Mouse (Mus musculus) kidney, adult 18-20 months (tissue): ENCODE data around the gene Camsap2.

ENCODE experiments used
- DNase-seq: peaks from one replicate; pipeline ENCODE4 v3.0.0; 2021

Camsap2 gene

GRCm38 (mm10) chr1:136345454-136346372, at the start of gene Camsap2:
Gene Camsap2 (minus strand): TSS chr1:136346104.
- DNase-seq, result peak; percentile 97

DNA sequence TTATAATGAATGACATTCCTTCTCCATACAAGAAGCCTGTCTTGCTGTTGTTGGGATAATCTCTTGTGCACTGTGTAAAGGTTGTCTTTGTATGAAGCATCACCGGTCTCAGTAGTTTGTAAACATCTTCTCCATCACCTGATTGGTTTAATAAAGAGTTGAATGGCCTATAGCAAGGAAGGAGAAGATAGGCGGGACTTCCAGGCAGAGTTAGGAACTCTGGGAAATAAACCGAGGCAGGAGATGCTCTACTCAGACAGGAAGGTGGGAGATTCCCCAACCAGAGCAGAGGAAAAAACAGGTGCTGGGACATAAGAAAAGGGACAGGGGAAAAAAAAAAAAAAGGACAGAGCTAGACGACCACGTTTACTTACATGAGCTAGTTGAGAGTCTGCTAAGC, 49.2 kb upstream of the Camsap2 start:
- DNase-seq, result no peak

- DNase-seq, result no peak
These were observed 48.6 kb upstream of the Camsap2 start for GRCm38 (mm10) chr1:136394506-136394905.

- no peak for DNase-seq
These were observed 41.0 kb upstream of the Camsap2 start for GRCm38 (mm10) chr1:136386914-136387313.

DNA sequence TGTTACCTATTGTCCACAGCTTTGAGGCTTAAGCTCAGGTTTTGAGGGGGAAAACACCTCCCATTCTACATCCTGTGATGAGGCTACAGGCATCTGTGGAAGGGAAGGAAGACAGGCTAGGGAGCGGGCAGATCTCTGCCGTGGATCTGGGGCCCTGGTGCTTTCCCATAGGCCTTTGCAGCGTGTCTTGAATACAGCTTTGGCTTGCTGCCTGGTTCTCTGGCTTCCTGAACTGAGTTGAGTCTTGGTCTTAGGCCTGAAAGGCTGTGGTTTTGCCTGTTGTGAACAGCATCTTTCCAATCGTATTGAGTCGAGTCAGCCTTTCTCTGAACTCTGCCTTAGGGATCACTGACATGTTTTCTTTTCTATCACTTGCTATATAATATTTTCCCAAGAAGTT, 35.7 kb upstream of the Camsap2 start:
- DNase-seq, result peak; percentile 5

GRCm38 (mm10) chr1:136381169-136381568, 35.3 kb upstream of the Camsap2 start:
- DNase-seq, result peak; percentile 6

GRCm38 (mm10) chr1:136380606-136381005, 34.7 kb upstream of the Camsap2 start:
- no peak for DNase-seq

DNA sequence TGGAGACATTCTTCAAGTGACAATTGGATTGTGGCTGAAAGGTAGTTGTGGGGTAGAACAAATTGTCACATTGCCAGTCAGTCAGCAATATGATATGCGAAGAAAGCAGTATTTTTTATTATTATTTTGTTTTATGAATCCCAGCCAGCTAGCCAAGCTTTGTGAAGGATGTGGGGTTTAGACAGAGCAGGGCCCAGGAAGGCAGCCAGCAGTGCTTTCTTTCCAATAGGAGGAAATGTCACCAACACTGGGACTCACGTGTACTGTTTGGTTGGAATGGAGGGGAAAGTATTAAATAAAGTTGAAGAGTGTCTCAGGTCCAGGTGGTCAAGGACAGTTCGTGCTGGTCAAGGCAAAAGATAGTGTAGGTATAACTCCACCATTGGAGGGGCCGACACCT, 34.3 kb upstream of the Camsap2 start:
- DNase-seq, result no peak

GRCm38 (mm10) chr1:136379261-136379660, 33.4 kb upstream of the Camsap2 start:
- no peak for DNase-seq

GRCm38 (mm10) chr1:136365986-136366385, 20.1 kb upstream of the Camsap2 start:
- no peak for DNase-seq

GRCm38 (mm10) chr1:136364711-136365110, 18.8 kb upstream of the Camsap2 start:
- DNase-seq, result peak; percentile 64

GRCm38 (mm10) chr1:136363035-136363434, 17.1 kb upstream of the Camsap2 start:
- DNase-seq, result no peak

- DNase-seq, result peak; percentile 7
These were observed 16.7 kb upstream of the Camsap2 start for GRCm38 (mm10) chr1:136362567-136362966.

DNA sequence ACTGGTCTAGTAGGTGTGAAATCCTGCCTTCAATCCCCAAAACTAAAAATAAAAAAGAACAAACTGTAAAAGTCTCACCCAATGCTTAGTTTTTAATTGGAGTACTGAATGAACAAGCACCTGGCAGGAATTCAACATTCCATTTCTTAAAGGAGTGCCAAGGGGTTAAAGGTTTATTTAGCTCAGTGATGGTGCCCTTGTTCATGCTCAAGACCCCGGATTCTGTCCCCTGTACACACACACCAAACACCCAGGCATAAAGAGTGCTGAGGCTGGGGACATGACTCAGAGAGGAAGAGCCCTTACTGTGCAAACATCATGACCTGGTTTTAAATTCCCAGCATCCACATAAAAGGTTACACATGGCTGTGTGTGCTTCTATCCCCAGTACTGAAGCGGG, 15.5 kb upstream of the Camsap2 start:
- peak; percentile 43 for DNase-seq

GRCm38 (mm10) chr1:136360909-136361308, 15.0 kb upstream of the Camsap2 start:
- DNase-seq, result no peak

DNA sequence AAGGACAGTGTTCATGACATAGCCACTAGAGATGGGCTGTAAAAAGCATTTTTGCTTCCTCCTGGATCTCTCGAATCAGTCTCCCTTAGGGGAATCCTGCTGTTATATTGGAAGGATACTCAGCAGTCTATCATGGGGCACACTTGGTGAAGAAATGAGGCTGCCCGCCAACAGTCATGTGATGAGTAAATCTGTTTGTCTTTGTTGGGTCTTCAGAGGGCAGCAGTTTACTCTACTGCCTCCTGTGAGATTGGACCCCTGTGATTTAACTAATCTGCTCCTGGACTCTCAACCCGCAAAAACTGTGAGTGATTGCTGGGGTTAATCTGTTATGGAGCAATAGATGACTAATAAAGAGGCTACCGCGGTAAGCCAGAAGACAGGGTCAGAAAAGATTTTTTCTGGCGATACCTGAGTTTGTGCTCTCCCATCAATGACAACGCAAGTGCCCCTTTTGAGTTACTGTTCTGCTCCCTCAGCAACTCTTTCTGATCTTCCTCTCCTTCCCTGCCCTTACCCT, 13.0 kb upstream of the Camsap2 start:
- DNase-seq, result peak; percentile 59

- no peak for DNase-seq
These were observed 9.7 kb upstream of the Camsap2 start for GRCm38 (mm10) chr1:136355651-136356050.

GRCm38 (mm10) chr1:136350699-136351200, 4.8 kb upstream of the Camsap2 start:
- no peak for DNase-seq

DNA sequence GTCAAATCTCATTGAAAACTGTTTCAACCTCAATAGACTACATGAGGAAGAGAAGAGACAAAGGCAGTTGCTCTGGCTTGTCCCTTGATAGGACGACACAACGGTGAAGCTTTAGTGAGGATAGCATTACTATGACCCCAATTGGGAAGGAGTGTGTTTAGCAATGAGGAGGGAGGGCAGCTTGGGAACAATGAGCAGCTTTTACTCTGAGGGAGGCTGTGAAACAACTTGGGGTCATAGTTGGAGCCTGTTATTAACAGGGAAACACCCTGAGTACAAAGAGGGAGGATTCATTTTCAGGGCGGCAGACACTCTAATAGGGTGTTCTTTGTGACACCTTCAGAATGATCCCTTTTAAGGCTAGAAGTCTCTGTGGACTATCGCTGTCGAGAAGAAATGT, 2.2 kb upstream of the Camsap2 start:
- DNase-seq, result no peak

DNA sequence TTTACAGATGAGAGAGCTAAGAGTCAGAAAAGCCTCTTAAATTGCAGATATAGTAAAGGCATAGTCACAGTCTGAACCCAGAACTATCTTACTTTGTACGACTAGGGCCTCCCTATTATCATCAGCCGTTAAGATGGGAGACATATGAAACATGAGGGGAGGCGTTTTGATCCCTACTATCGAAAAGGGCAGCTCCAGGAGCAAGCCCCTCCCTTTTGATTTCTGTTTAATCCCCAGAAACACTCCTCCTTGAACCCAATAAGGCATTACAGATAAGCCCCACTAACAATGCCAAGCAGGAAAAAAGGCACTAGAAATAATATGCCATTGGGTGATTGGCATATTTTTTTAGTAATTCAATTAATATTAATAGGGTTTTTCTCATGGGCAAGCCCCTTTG, 1.2 kb upstream of the Camsap2 start:
- no peak for DNase-seq

- no peak for DNase-seq
These were observed 600 bp upstream of the Camsap2 start for GRCm38 (mm10) chr1:136346373-136347035.

- DNase-seq, result no peak
These were observed 993 bp downstream of the Camsap2 start for GRCm38 (mm10) chr1:136344768-136345453.

DNA sequence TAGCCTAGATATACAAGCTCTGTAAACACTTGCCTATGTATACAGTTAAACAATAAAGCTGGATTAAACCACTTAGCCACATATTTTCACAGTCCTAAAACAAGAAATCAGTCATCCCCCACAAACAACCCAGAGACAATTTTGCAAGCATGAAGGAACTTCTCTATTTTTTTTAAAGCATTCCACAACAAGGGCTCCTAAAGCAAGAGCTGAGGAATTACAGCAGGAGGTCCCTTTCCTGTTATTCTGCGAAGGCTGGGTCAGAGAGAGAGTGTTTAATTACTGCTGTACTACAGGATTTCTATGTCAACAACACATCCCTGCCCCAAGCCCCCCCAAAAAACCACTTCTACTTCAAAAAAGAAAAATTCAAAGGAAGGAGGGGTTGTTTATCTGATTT, 1.6 kb downstream of the Camsap2 start:
- no peak for DNase-seq
